Mouse (Mus musculus): ENCODE results near the gene Ank2.

Ank2 gene

DNA sequence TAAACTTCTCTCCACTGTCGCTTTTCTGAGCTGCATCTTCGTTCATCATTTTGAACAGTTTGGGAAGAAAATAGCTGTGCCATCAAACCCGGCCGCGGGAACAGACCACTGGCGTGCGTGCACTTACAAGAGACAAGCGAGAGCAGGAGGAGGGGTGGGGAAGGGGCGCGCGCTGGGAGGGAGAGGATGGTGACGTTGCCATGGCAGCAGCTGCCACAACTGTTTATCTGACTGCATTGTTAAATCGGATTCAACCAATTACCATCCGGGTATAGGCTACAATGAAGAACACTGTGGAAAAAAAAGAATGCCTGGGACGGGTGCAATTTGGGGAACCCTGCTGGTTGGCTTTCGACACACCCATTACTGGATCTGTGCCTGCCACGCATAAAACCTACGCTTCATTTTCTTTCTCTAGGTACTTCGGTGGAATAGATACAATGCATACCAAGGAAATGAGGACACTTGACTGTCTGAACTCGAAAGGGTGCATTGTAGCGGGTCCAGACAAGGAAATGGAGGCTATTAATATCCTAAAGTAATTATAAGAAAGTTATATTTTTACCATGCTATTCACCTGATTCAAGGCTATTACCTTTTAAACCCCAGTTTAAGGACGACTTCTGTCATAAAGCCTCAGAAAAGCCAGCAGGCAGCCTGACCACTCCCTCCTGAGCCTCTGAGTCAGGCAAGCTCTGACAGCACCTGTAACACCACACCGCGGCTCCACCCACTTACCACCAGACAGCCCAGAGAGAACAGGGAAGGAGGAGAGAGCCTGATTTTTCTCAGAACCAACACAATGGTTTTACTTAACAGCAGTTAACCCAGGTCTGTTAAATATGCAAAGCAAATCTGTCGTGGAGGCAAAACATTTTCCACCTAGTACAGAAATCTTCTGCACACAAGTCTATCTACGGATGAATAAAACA, 273.1 kb downstream of the Ank2 start:
- peak; percentile 26 to 49 for DNase-seq

DNA sequence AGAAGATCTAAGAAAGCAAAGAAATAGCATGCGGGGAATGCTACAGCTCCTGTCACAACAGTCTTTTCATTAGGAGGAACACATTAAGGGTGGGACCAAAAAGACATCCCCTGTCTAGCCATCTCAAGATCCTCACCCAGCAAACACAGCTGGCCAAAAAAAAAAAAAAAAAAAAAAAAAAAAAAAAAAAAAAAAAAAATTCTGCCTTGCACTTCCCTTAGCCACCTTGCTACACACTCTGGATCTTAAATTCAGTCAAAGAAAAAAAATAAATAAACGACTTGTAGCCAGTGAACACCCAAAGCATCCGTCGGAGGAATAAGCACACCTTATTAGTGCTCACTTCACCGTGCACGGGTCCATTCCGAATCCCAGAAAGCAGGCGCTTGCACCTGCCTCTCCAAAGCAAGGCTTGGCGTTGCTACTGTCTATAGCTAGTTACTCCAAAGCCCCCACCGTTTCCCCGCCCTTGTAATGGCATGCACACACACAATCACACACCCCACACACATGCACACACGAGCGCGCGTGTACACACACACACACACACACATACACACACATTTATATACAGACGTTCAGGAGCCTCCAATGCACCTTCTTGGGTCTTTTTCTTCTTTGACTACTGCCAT, 273.9 kb downstream of the Ank2 start:
- DNase-seq = no peak

DNA sequence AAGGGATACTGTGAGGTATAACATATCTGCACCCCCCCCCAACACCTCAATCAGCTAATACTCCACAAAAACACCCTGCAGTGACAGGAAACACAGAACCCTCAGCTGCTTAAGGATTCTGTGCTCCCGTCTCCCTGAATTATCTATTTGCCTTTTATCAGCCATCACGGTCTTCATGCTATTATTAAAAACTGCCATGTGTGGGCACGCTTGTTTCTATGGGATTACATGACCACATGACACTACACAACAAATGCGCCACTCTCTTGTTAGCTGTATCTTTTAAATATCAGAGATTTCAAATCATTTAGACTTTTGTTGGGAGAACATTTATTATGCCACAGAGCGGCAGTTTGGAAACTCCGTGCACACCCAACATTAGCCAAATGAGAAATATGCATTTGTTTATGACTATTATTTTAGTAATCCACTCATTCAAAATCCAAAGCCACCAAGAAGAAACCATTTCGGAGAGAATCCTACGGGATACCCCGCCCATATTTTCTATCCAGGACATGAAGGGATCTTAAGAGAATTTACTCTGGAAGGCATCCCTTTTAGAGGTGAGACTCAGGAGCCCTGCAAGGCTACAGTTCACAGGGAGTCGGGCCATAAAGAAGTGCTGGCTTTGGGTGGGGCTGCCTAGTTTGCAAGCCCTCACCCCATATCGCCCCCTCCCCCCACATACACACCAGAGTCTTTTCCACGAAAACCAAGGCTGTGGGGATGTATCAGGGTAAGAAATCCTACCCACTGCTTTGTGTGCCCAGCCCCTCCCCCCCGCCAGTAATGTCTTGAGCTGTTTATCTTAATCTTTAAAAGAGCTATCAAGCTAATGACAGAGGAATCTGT, 274.6 kb downstream of the Ank2 start:
- DNase-seq = no peak

DNA sequence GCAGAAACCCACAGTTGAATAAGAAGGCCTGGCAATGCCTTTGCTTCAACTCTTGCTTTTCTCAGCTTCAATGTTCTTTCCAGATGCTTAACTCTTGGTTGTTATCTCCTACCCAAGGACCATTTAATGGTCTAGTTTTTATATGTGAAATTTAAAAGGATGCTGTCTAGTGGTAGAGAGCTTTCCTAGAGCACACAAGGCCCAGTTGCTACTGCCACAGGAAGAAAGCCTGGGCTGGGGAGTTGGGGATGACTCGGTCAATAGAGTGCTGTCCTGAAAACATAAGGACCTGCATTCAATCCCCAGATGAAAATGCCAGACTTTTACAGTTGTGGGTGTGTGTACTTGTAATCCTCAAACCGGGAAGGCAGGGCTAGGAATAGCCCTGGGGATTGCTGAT, 277.1 kb downstream of the Ank2 start:
- no peak for DNase-seq

DNA sequence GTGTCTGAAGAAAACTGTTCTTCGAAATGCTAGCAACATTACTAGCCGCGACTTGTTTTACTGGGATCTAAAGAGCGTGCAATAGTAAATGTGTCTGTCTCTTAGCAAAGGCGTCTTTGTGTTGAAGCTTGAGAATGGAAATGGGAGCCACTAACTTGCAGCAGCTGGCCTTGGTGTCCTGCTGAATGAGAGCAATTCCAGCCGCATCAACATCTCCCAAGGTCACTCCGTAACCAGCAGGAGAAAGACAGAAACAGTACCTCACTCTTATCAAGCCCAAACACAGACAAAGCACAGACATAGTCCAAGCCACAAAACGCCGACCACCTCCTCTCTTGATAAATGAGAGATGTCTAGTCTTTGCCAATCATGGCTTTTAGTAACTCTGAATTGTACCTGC, 278.3 kb downstream of the Ank2 start:
- DNase-seq = no peak

DNA sequence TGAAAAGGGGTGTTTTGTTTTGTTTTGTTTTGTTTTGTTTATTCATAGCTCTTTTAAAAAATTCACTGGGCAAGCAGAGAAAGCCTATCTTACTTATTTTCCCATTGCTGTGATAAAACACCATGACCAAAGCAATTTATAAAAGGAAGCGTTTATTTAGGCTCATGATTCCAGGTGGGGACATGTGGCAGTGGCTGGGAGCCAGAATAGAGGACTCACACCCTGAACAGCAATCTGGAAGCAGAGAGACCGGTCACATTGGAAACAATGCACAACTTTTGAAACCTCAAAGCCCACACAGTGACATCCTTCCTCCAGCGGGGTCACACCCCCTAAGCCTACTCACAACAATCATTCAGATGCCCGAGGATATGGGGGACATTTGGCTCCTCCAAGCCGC, 285.6 kb downstream of the Ank2 start:
- DNase-seq = no peak

DNA sequence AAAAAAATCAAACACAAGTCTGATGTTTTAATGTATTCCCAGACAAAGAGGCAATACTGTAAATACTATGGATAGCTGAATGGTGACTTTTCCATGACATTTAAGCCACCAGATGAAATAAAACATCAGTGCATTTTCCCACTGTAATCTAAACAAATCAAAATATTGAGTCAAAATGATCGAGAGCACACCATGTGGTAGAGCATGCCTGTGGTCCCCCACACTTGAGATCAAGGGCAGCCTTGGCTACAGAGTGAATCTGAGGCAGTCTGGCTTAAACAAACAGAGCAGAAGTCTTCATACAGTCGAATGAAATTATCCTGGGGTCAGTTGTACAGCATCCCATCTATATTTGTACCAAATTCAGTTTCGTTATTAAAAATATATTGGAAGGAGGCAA, 288.0 kb downstream of the Ank2 start:
- no peak for DNase-seq

DNA sequence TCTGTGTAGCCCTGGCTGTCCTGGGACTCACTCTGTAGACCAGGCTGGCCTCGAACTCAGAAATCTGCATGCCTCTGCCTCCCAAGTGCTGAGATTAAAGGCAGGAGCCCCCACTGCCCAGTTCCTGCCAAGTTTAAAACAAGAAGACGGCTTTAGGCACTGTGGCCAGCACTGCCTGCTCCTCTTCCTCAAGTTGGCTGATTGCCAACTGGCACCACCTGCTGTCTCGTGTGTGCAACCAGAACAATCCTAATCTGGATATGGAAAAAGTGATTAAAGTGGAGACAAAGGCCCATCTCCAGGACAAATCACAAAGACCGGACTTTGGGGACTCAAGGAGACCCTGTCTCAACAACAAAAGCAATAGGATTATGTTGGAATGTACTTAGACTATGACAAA, 288.6 kb downstream of the Ank2 start:
- no peak for DNase-seq

DNA sequence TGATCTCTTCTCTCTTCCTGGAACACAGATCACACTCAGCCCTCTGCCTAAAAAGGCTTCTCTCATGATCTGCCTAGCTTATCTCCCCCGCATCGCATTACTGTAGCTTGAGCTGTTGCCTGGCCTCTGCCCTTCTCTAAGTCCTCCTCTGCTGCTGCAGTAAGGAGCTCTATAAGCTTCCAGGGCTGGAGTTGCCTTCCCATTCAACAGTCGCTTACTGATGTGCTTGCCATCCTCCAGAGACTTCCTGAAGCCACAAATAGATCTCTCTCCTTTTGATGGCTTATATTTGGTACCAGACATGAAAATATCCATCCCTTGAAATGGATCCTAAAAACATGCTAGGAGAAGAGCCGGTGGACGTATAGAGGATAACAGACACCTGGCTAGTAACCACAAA, 290.3 kb downstream of the Ank2 start:
- DNase-seq = no peak

DNA sequence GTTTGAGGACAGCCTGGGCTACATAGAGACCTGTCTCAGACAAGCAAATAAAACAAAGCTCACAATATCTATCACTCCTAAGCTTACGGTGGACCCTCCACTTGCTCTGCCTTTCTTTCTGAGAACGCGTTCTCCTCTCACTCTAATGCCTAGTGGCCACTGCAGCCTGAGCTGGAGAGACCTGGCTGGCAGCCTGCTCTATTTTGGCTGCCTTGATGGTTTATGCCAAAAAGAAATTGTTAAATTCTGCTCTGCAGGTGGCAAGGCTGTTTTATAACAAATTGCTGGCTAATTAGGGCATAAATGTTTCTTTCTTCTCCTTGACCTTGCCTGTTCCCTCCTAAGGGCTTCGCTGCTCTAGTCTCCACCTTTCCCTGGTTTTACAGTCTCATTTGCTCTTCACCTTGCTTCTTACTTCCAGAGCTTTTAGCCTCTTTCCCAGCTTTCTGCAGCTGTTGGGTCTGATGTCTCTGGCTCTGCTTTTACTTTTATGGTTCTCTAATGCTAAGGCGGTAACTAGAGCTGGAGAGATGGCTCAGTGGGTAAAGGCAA, 293.2 kb downstream of the Ank2 start:
- DNase-seq = no peak

DNA sequence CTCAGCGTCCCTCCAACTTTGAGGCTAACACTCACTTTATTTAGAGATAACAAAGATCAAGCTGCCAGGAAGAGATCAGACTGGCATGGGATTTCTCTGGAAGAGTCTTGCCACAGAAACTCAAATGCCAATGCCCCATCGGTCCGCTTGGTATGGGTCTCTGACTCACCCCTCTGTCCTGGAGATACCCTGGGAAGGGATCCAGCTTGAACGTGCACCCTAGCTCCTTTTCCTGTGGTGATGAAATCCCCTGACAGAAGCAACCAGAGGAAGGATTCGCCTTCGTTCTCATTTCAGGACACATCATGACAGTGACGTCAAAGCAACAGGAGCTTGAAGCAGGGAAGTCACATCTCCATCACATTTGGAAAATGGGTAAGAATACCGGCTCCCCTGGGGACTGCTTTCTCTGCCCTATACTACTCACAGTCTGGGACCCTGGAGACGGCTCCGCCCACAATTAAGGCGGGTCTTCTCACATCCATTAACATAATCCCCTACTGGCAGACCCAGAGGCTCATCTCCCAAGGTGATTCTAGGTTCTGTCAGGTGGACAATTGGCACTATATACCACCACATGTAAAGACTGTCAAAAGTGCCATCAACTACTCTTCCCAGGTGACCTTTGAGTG, 296.6 kb downstream of the Ank2 start:
- no peak for DNase-seq

DNA sequence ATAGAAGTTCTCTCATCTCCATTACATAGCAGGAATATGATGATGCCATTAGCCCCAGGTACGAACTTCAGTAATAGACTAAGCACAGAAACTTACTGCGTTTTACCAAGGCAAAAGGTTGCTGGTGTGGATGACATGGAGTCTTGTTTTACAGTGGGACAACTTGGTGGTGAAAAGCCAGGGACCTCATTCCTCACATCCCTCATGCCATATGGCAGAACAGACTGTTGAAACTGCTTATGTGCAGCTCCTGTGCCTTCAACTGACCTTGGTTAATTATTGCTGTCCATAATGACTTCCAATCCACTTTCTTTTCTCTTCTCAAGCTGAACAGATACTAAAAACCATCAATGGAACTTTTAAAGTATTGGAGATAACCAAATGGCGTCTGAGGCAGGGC, 298.4 kb downstream of the Ank2 start:
- no peak for DNase-seq

DNA sequence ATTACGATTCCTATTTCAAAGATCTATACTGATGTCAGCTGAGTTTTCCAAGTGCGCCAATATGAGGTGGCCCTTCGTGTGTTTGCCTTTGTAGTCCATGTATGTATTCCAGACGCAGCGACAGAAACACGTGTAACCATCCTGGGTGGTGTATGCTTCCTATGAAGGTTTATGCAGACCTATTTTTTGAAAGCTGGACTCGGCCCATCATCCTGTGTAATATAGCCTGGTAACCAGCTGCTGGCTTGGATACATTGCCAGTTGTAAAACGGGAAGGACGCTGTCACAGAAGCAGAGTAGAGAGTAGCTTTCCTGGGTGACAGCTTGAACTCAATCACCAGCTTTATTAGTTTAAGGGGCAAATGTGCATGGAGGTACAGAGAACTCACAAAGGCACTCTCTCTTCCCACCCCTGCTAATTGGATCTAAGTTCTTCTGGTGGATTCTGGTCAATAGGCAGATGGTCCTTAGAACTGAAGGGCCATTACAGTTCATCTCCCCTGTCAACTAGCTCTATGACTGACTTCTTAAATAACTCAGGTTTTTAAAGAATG, 300.0 kb downstream of the Ank2 start:
- DNase-seq = no peak

DNA sequence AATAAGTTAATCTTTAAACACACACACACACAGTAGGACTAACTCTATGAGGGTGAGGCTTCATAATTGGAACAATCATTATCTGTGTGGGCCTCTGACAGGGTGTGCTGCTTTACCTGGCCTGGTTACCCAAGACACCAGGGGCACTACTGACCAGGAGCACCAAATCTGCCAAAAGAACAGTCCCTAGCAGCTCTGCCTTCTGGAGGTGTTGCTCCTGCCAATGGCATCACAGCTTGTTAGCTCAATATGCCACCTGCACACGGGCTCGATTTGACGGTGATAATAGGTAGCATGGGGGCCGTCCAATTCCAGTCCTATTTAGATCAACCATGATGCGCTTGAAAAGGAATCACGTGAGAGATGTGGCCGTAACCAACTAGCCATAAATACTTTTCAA, 300.5 kb downstream of the Ank2 start:
- no peak for DNase-seq

DNA sequence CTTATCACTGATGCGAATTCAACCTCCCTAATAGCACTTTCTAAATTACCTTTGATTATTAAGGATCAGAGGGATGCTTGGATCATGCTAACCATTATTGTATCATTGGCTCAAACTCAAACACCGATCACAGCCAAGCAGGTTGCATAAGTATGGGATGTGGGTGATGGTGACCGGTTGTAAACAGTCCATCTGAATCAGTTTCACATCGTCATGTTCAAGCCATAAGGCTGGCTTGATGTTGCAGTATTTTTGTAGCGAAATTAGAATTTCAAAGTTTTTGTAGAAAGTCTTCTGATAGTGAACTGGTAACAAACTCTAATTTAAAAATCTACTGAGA, 310.4 kb downstream of the Ank2 start:
- no peak for DNase-seq

DNA sequence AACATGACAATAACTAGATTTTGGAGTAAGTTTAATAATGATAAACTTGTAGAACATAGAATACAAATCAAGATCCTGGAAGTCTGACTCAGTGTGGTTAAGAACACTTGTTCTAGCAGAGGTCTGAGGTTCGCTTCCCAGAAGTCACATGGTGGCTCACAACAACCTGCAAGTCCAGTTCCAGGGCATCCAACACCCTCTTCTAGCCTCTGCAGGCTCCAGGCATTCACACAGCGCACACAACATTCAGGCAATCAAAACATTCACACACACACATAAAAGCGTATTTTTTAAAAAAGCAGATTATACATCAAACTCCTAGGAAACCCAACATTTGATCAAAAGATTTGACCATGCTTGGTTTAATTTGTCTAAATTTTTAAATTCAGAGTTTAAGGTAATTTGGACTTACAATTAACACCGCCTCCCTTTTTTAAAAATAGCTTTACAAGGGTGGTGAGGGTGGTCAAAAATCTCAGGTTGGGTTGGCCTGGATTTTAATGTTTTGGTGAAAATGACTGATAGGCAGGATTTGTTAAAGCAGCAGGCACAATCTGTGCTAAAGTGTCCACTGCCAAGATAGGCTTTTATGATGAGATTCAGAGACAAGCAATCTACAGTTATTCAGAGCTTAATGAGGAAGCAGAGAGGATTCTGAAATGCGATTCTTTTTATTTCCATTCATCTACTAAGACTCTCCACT, 310.9 kb downstream of the Ank2 start:
- no peak for DNase-seq

DNA sequence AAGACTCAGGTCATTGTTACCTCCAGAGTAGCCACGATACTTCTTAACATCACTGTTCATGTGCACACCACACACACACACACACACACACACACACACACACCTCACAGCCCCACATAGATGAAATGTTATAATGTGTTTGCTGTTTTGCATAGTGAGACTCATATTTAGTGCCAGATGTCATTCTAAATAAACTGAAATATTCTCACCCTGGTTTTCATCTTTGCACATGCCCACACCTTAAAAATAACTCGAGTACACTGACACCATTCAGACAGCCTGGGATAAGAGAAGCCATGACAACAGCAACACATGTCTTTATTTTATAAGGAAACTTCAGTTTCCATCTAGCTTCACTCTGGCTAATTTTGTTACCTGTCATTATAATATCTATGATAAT, 312.1 kb downstream of the Ank2 start:
- DNase-seq = no peak

DNA sequence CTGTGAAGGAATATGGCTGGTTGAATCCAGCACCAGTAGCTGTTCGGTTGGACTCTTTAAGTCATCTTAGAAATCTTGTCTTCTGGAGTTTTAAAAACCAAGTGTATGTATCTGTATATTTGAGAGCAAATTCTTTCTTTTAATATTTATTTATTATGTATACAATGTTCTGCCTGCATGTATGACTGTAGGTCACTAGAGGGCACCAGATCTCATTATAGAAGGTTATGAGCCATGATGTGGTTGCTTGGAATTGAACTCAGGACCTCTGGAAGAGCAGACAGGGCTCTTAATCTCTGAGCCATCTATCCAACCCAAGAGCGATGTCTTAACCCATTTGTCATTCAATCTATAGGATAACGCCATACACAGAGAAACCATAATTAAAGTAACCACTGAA, 312.9 kb downstream of the Ank2 start:
- DNase-seq = no peak

DNA sequence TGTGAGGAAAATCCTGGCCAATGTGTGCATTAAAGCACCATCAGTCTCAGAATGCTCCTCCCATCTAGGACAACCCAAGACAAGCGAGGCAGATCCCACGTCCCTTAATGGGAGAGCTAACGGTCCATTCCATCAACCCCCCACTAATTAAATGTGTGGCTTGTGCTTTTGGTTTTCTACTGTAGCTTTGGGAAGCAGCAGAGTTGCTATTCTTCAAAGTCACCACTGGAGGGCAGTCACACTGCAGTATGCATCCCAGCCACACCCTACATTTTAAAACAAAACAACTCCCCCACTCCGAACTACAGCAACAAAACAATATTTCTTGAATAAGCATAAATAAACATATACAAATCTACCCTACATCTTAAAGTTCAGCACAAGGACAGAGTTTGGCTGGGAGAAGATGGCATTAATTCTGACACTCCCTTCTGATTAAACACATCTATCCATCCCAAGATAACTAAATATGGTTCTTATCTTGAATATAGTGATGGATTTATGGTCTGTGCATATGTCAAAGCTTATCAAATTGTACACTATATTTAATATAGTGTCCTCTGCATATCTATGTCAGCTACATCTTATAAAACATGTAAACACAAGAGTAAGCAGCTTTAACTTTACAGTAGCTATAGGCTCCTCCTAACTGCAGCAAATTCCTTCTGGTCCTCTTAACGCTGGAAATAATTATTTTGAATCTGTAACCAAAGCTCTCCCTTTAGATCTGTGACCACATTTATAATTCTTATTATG, 315.0 kb downstream of the Ank2 start:
- DNase-seq = no peak

DNA sequence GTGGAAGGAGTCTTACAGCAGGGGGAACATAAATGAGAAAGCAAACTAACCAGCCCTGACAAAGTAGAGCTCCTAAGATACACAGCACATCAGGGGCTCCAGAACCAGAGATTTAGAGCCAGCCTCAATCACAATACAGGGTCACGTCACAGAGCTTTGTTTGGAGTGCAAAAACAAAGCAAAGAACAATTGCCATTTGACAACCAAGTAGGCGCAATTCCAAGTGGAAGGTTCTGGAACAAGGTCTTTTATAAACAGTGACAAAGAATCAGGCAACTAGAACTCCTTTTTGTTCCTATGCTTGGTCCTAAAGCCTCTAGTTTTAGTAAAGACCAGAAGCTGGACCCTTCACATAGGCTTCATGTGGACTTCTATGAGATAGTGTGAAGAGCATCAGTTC, 326.5 kb downstream of the Ank2 start:
- DNase-seq = no peak

DNA sequence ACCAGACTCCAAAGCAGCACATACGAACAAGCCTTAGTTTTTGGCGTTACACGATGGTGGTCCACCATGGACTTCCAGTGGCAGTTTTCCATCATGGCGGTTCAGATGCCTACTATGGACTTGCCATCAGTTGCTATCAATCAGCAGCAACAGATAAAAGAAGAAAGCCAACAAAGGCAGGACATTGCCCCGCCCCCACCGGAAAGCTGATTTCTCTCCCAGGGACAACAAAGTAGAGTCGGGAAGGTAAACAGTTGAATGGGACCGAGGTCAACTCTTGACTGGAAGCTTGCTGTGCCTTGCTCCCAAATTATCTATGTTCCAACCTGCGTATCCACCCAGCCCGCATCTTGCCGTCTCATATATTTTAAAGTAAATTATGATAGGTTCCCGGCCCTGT, 328.9 kb downstream of the Ank2 start:
- no peak for DNase-seq
